Mouse (Mus musculus): Measurements from ENCODE around the gene Nol3.
"Not testable (repeated sequence)": the region's sequence is repeated elsewhere in the genome, so short reads cannot be mapped to it uniquely, and the experiment has no call there.

Nol3 gene

GRCm38 (mm10) chr8:105275840-105276239, at the start of gene Nol3:
TSS of gene Nol3 (plus strand) at chr8:105276140.
- DNase-seq = no peak

- no peak for DNase-seq
Observed at GRCm38 (mm10) chr8:105231503-105232320, 44.2 kb upstream of the Nol3 start.

GRCm38 (mm10) chr8:105232321-105232693, 43.6 kb upstream of the Nol3 start:
- not testable (repeated sequence) for DNase-seq

GRCm38 (mm10) chr8:105233126-105233935, 42.6 kb upstream of the Nol3 start:
- no peak for DNase-seq

- DNase-seq = no peak
Observed at GRCm38 (mm10) chr8:105235206-105235605, 40.7 kb upstream of the Nol3 start.

GRCm38 (mm10) chr8:105237442-105238142, 38.3 kb upstream of the Nol3 start:
- no peak for DNase-seq

GRCm38 (mm10) chr8:105241016-105241415, 34.9 kb upstream of the Nol3 start:
- DNase-seq = no peak

- no peak for DNase-seq
Observed at GRCm38 (mm10) chr8:105251954-105252353, 24.0 kb upstream of the Nol3 start.

- no peak for DNase-seq
Observed at GRCm38 (mm10) chr8:105252680-105253537, 23.0 kb upstream of the Nol3 start.

GRCm38 (mm10) chr8:105253766-105254151, 22.2 kb upstream of the Nol3 start:
- DNase-seq = no peak

- peak; percentile 89 for DNase-seq
Observed at GRCm38 (mm10) chr8:105254152-105254965, 21.6 kb upstream of the Nol3 start.

GRCm38 (mm10) chr8:105254966-105255350, 21.0 kb upstream of the Nol3 start, which contains the start of gene B3gnt9:
TSS of gene B3gnt9 (minus strand) at chr8:105255153.
- DNase-seq = no peak

- DNase-seq = no peak
Observed at GRCm38 (mm10) chr8:105257318-105258114, 18.4 kb upstream of the Nol3 start.

- no peak for DNase-seq
Observed at GRCm38 (mm10) chr8:105258911-105259720, 16.8 kb upstream of the Nol3 start.

- peak; percentile 75 for DNase-seq
Observed at GRCm38 (mm10) chr8:105259721-105260320, 16.1 kb upstream of the Nol3 start.

GRCm38 (mm10) chr8:105260371-105261099, 15.4 kb upstream of the Nol3 start:
- no peak for DNase-seq

GRCm38 (mm10) chr8:105261326-105261980, 14.5 kb upstream of the Nol3 start:
- DNase-seq = no peak
